Mouse (Mus musculus) left cerebral cortex, adult 8-10 months (tissue): Measurements from ENCODE around the gene Mettl22. TPM values are rescaled to one million over a fixed set of nuclear protein-coding genes. Genes with fewer than 3 reads are reported as not detected.

Experiments
- DNase-seq, 2 experiments: peaks; one replicate each; pipeline ENCODE4 v3.0.0; 2022; ENCODE audit warnings: low spot score in 2 of 2
- total RNA-seq, 4 experiments: library from RNA; stranded (reverse); gene quantifications; 2 replicates each; pipeline ENCODE4 v1.2.4; 2022

The Mettl22 gene
- 10 to 100 TPM; 25.5 to 28.8 (median 27.7) TPM for total RNA-seq

DNA sequence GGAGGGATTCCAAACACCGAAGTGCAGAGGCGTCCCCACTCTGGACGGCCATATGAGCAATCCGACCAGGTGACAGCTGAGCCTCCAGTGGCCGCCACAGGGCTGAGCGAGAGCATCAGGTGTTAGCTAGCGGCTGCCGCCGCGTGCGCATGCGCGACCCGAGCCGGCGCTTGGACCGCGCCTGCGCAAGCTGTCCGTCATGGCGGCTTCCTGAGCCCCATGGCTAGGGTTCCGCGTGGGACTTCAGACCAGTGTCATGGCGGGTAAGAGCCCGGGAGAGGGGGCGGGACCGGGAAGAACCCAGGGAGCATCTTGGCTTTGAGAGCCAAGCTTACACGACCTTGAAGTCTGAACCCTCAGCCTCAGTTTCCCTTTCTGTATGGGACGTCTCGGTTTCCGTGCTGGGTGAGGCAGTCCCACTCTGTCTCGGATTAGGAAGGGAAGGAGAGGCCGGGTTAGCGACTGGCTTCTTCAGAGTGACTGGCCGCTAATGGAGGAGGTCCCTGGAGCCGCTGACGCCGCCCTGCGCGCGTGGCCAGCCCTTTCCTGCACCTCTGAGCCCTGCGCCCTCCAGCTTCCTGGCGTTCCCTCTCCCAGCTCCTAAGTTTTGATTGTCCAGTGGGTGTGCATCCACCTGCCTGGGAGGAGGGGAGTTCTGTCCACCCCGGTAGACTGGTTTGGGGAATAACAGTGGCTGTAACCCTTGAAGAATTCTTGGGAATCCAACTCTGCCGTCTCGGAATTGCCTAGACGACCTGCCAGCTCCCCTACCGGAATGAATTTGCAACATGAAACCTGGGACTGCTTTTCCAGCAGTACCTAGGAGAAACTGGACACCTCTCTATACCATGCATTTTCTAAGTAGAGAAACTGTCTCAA lies at the start of gene Mettl22:
TSS of gene Mettl22 (plus strand) at position 186 of the 879 bp plus-strand sequence.
- peak; percentile 84 to 88 for DNase-seq

DNA sequence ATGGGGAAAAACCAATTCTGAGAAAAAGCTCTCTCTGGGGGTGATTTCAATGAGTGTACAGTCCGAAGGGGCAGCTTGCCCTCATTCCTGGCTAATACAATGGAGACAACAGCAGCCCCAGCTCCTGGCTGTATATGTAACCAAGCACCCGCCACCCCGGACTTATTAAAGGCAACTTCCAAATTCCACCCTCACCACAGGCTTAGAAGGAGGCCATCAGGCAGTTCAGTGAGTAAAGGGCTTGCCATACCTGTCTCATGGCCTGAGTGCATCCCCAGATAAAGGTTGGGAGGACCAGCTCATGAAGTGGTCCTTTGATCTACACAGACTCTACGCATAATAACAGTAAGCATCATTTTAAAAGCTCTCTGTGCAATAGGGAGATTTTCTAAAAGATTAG lies 49.7 kb upstream of the Mettl22 start:
- no peak for DNase-seq

DNA sequence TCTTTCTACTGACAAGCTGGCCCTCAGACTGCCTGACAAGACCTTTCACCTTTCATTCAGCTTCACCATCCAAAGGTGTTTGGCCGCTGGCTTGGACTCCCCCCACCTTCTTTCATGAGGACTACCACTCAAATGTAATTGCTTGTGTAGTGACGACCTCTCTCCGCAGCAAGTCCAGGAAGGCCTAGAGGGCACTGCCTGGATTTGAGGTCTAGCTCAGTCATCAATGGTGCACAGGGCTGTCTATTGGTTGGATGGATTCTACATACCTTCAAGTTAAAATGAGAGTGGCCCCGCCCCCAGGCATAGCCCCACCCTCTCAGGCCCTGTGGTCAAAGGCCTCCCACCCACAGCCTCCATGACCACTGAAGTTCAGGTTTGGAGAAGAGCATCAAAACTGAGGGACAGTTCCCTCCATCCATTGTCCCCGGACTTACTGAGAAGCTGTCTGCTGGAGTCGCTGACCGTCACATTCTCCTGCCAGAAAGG lies 46.9 kb upstream of the Mettl22 start:
- DNase-seq, result no peak

DNA sequence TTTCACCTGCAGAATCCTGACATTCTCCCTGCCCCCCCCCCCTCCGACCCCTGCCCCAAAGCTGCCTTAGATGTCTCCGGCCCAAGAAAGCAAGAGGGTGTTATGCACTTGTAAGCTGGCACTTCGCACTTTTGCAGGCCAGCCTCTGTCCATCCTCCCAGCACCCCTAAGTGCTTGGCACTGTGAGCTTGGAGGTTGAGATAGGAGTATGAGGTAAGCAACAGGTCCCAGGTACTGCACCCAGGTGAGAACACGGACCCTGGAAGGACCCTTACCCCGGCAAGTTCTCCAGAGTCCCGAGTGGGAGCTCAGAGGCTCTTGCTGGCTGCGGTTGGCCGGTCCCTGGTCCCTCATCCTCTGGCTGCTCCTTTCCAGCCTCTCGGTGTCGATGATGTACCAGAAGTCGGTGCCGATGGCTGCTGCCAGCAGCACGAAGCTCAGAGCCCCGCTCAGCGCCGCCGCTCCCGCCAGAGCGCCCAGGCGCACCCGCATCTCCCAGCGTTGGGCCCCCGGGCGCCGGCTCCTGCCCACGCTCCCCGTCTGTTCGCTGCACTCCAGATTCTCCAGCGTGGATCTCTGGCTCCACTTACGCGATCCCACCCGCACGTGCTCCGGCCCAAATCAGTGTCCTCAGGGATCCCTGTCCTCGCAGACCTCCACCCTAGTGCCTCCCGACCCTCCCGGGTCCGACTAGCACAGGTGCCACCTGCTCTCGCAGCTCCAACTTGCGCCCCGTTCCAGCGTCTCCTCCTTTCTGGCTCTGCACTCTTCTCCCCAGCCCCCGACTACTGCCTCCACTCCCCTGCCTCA lies 46.2 kb upstream of the Mettl22 start:
- peak; percentile 29 to 40 for DNase-seq

DNA sequence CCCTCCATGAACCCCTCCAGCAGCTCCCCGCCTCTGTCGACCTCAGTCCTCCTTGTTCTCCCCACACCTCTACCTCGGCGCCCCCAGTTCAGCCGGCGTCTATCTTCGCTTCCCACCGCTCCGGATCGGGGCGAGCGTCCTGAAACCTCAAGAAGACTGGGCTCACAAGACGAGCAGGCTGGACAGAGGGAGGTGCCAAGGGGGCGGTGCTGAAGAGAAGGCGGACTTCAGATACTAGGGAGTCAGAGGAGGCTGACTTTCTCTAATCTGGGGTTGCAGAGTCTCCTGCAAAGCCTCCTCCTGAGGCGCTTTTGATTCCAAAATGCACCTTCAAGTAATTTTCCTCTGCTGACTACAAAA lies 45.6 kb upstream of the Mettl22 start, which contains the start of gene Tmem114:
TSS of gene Tmem114 (minus strand) at position 166 of the 360 bp plus-strand sequence.
- DNase-seq, result no peak

DNA sequence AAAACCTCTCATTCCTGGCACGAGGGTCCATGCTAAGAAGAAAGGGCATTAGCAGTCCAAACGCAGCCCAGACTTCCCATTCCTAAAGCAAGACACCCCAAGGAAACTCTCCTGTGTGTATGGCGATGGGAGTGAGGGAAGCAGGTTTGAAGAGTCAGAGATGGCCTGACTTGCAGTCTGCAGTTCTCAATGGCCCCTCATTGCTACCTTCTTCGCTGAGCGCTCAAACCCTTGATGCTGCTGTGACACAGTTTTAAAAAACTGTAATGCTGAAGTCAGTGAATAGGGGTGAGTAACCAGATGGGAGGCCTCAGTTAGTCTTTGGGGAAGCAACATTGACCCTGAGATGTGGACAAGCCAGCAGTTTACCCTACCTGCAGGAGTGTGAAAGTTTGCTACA lies 44.9 kb upstream of the Mettl22 start:
- no peak for DNase-seq

DNA sequence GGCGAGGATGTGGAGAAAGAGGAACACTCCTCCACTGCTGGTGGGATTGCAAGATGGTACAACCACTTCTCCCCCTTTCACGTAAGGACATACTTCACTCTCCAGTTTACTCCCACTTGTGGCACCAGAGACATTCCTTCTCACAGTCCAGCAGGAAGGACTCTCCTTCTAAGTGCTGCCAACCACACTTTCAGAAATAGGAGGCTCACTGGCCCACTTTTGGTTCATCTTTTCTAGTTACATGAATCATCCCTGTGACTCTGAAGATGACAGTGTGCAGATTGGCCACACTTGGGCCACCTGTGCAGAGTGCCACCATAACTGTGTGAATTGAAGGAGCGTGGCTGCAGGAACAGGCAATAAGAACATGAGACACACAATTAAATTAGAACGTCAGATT lies 41.1 kb upstream of the Mettl22 start:
- no peak for DNase-seq

DNA sequence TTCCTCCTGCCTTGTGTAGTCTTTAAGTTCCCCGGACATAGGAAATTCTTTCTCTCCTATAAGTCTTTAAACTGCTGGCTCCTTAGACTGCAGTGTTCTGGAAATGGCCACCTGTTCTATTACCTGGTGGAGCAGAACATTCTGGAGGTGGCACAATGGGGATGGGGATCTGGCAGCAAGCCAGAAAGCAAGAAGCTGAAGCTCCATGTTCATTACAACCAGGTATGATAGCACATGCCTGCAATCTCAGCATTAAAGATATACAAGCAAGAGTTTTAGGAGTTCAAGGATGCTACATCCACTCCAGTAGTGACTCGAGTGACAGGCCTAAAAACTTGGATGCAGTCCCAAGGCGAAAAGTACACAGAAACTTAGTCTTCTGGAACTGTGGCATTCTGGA lies 38.0 kb upstream of the Mettl22 start:
- no peak for DNase-seq

DNA sequence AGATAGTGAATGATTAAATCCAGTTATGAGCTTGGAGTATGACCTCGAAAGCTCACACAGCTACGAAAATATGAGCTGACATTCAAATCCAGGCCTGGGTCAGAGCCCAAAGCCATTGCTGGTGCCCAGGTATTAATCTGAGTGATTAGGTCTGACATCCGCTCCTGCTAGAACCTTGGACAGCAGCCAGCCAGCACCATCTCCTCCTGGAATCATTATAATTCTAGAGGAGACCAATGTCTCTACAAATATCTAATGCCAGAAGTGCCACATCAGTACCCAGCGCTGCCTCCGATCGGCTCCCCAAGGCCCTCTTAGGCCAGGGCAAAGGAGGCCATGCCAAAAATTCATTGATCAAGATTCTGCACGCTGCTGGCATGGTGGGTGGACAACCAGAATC lies 25.7 kb upstream of the Mettl22 start:
- DNase-seq, result no peak

DNA sequence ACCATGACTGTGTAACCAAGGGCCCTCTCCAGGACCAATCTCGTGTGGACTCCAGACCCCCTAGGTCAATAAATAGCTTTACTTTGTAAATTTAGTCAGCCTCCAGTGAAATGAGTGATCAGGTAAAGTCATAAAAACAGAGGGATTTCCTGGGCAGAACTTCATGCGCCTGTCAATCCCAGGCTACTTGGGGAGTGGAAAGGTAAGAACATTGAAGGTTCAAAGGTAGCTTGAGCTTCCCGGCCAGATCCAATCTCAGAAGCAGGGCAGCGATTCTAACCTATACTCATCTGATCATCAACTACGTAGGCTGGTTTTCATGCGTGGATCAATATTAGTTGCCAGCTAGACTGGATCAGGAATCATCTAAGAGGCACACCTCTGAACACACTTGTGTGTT lies 24.3 kb upstream of the Mettl22 start:
- no peak for DNase-seq

DNA sequence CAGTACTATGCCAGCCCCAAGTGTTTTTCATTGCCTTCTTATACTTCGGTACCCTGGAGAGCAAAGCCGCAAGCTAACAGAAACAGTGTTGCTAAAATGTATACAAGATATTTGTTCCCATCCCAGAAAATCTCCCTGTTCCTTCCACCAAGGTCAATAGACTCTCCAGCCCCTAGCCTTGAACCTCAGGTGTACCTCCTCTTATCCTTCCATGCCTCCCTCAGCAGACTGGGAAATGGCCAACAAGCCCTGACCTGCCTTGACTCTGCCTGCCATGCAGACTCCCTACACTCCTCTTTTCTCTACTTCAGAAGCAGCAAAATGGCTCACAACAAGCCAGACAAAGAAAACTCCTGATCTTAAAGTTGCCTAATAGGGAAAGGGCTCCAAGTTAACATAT lies 17.3 kb upstream of the Mettl22 start:
- DNase-seq, result no peak

DNA sequence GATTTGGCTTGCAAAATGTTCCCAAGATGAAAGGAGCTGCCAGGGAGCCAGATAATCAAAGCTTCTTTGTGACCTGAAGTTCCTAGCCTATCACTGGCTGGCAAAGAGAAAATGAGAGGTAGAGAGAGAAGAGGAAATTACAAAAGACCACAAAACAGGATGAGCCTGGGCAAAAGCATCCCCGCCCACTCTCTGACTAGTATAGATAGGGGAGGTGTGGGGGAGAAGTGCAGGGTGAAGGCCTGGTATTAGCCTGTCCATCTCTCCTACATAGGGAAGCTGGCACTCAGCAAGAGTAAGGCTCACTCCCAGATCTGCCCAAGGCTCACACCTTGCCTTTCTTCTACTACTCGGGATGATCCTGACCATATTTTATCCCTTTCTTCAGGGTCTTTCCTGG lies 15.4 kb upstream of the Mettl22 start:
- no peak for DNase-seq

DNA sequence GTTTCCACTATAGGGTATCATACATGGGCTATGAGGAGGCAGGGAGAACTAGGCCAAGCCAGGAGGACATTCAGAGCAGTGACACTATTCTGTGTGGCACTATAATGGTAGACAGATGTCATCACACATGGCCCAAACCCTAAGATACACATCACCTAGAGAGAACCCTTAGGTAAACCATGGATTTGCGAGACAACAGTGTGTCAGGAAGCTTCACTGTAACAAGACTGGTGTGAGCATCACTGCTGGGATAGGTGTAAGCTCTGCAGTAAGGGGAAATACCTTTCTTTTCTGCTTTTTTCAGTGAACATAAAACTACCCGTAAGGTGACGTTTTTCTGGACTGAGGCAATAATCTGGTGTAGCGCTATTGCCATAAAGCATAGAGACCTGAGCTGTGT lies 12.2 kb upstream of the Mettl22 start:
- DNase-seq, result no peak

DNA sequence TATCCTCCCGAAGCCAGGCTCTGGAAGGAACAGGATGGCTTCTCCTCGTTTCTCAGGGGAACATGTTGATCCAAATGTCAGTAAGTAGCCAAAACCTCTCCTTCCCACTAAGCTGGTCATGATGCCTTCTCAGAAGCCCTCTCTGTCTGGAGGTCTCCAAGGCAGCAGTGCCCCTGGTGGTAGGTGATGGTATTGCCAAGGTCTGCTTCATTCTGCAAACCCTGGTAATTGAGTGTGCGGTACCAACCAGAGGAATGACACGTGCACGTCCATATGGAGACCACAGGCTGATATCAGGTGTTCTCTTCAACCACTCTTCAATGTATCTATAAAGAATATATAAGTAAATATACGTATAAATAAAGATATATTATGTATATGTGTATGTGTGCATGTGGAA lies 11.5 kb upstream of the Mettl22 start:
- peak in 1 of 2 experiments; percentile 38 for DNase-seq

DNA sequence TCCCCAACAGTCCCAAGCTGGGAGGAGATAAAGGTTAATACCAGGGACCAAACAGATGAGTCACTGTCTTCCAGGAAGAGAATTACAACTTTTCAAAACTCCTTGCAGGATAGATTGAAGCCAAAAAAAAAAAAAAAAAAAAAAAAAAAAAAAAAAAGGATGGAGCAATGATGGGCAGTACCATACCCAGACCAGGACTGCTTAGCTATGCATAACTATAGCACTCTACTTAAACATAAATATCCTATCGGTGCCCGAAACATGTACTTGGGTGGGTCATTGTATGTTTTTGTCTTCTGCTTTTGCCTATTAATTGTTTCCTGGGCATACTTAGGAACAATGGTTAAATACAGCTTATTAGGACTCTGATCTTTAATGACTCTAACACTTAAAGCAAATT lies 456 bp upstream of the Mettl22 start:
- no peak for DNase-seq

DNA sequence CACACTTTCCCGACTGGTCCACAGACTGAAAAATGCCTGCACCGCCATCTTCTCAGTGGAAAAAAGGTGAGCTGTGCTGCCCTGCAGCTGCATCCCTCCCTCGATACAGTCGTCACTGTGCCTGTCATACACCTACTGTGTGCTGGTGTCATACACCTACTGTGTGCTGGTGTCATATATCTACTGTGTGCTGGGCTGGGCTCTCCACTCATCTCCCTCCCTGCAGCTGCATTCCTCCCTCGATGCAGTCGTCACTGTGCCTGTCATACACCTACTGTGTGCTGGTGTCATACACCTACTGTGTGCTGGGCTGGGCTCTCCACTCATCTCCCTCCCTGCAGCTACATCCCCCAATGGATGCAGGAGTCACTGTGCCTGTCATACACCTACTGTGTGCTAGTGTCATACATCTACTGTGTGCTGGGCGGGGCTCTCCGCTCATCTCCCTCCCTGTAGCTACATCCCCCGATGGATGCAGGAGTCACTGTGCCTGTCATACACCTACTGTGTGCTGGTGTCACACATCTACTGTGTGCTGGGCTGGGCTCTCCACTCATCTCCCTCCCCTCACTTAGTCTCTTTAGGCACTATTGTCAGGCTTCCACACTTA lies 16.9 kb downstream of the Mettl22 start:
- DNase-seq, result no peak

DNA sequence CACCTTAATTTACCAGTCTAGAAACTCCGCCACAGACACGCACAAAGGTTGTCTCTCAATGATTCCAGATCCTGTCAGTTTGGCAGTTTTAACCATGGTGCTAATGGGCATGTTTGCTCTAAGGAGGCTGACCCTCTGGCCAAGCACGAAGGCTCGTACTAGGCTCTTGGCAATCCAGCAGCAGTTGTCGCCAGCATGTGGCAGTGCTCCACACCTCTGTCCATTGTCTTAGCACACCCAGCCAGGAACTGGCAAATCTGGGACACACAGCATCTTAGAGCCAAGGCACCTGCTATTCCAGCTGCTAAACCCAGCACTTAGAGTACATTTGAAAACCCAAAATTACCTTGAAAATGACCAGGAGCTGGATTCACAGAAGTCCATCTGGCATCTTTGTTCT lies 18.8 kb downstream of the Mettl22 start:
- peak in 1 of 2 experiments; percentile 32 for DNase-seq

DNA sequence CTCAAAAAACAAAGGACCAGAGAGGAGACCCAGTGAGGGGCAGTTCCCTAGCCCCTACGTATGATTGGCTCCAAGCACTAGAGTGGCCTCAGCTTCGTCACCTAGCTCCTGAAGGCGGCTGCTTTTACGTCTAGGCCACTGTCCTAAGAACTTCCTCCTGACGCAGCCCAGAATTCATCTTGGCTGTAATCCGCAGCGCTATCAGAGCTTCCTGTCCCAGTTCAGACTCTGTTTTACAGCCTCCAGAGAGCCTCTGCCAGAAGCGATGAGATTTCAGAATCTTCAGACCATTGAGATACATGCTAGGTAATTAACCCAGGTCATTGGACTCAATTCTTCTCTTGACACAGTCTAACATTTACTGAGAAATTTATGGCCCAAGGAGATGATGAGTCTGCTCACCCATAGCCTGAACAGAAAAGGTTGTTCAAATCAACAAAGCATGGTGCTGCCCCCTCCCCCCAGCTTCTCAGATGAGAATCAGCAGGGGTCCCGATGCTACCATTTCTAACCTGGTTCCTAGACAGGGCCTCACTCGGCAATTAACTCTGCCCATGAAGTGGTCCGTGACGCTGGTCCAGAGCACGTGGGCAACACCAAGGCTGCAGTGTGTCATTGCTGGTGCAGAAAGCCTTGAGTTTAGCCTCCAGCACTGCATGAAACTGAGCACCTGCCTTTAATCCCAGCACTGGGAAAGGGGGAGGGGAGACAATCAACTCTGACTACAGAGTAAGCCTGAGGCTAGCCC lies 21.3 kb downstream of the Mettl22 start:
- DNase-seq, result no peak

DNA sequence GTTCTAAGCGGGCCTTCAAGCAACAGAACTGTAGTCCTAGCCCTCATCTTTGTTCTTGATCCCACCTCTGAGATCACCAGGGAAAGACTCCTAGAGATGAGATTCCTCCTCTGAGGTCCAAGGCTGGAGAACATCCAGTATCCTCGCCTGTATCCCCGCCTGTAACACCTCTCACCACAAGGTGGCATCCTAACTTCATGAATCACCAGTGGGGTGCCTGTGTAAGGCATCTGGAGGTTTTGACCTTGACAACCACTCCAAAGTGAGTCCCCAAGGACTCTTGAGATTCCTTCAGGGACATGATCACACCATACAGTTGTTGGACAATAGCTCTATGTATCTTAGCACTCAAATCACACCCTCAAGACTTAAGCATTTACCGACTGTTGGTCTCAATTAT lies 23.7 kb downstream of the Mettl22 start:
- DNase-seq, result peak in 1 of 2 experiments; percentile 38

DNA sequence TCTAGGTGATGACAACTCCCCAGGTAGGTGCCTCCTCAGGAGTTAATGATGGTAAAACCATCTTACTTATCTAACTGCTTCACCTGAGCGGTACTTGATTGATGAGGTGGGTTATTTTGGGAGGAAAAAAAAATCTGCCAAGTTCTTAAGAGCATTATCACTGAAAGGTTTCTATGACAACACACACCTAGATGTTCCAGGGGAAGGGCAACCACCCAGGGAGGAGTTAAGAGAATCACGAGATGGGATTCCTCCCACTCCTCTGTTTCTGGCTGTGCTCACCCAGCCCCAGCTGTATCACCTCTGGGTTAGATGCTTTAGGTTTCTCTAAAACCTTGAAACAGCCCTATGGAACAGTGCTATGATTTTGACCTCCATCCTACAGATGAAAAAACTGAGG lies 26.4 kb downstream of the Mettl22 start:
- no peak for DNase-seq

DNA sequence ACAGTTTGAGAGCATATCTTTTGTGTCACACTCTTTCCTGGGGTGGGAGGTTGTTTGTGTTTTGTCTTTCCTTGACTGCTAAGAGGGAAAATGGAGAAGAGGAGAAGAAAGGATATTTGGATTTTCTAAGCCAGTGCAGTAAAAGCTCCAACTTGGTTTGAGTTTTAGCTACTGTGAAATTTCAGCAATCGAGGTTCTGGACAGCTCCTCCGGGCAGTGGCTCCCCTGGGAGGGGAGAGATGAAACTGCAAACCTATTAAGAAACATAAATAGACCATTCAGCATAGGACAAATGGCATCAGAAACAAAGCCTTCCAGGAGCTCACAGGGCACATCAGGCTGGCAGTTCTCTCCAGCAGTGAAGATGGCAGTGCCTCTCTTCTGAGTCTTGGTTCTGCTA lies 33.7 kb downstream of the Mettl22 start:
- DNase-seq, result no peak
